Mouse (Mus musculus) cerebellum, adult 2 months (tissue): Measurements from ENCODE around the gene Angptl1. TPM values are rescaled to one million over a fixed set of nuclear protein-coding genes. Genes with fewer than 3 reads are reported as not detected.

Source experiments
- DNase-seq, 2 experiments: peaks; one replicate each; pipeline ENCODE4 v3.0.0; 2021
- H3K27ac ChIP-seq: fragments of 200-500 bp; 2 replicates; pipeline ENCODE4 v1.5.1; 2012; ENCODE audit warnings: low read length, control low read depth, inconsistent platforms; ENCODE audit not compliant: insufficient read depth
- H3K27me3 ChIP-seq: fragments of 200-500 bp; 2 replicates; pipeline ENCODE4 v1.6.1; 2012; ENCODE audit warnings: inconsistent platforms, mild to moderate bottlenecking, low read length, moderate library complexity; ENCODE audit not compliant: control insufficient read depth, insufficient read depth
- H3K4me1 ChIP-seq: fragments of 200-500 bp; 2 replicates; pipeline ENCODE4 v1.6.1; 2011; ENCODE audit warnings: low read length; ENCODE audit not compliant: control insufficient read depth, insufficient read depth
- H3K4me3 ChIP-seq: fragments of 200-500 bp; replicated peaks from 2 replicates; pipeline ENCODE3; 2011; ENCODE audit warnings: mild to moderate bottlenecking, low read depth, low read length, control low read depth; ENCODE audit not compliant: insufficient read depth
- CTCF ChIP-seq: fragments of 200-500 bp; IDR thresholded peaks from 2 replicates; pipeline ENCODE4 v1.5.1; 2011; ENCODE audit warnings: low read depth, mild to moderate bottlenecking, control low read depth, low read length, moderate library complexity, borderline replicate concordance; ENCODE audit not compliant: insufficient read depth
- POLR2A ChIP-seq: fragments of 200-500 bp; IDR thresholded peaks from 2 replicates; pipeline ENCODE4 v1.6.1; 2011; ENCODE audit warnings: low read length, control low read depth, borderline replicate concordance; ENCODE audit not compliant: insufficient read depth
- WGBS: fragments of 180-500 bp; shearing (Covaris S2); methylation state at CpG from one replicate; pipeline ENCODE4 v1.1.7; 2018; 5-methylcytosine and 5-hydroxymethylcytosine counted together
- polyA plus RNA-seq: library from polyadenylated mRNA; depleted of rRNA; stranded (reverse); fragments of >200 nt; gene quantifications from 2 replicates; pipeline ENCODE4 v1.2.3, GENCODE M21; 2012; rRNA removed

Gene Angptl1
- polyA plus RNA-seq = 0.28 and 0.32 TPM in 2 replicates

DNA sequence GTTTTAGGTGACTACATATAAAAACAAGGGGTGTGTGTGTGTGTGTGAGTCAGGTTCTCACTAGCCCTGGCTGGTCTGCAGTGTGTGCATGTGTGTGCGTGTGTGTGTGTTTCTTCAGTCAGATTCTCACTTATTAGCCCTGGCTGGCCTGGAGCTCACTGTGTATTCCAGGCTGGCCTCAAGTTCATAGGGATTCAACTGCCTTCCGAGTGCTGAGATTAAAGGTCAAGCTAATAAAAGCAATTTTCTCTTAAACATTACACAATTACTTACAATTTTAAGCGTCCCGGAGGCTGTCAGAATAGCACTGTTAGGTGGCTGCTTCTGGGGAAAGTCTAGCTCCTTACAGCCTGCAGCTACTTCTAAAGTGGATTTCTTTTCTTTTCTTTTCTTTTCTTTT, at the start of gene Angptl1:
Gene Angptl1, plus strand, starts transcription at position 386 of the 400 bp plus-strand sequence.
- DNase-seq = no peak
- no peak for TF ChIP-seq CTCF
- TF ChIP-seq POLR2A = no peak
- Histone ChIP-seq H3K27me3 (no peaks in the 10 kb centered on the region), H3K4me3 (no peak within 1 kb of the TSS), H3K4me1 (peaks cover 6% of the 10 kb centered on the region), H3K27ac (no peak within 1 kb of the TSS)
- WGBS = 78% methylated on average over 4 of the region's 4 CpGs

DNA sequence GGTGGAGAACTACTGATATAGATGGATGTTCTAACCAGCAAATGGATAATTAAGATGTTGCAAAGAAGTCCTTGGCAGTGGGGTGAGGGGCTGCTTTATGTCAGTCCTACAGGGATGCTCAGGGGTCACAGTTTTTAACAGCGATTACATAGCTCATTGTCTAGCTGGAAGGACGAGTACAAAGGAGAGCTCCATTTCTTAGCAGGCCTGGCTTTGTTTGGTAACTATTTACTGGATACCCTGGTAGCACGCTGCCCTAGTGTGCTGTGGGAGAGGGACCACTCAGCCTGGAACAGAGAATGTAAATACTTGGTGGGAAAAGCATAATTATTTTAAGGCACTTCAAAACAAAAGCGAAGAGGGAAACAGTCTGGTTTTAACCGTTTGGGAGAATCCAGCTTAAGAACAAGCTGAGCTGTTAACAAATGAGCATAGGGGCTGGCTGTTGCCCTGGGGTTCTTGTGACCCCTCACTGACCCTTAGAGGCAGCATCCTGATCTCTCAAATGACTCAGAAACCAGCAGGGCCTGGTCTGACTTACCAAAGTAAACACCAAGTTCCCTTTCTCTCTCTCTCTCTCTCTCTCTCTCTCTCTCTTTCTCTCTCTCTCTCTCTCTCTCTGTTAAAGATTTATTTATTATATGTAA, 48.4 kb upstream of the Angptl1 start:
- 62% methylated on average over 5 of the region's 5 CpGs for WGBS
- TF ChIP-seq POLR2A (no peak), CTCF (no peak)
- no peak overlapping the region for H3K4me3 ChIP-seq
- no peak for DNase-seq
- H3K4me1 ChIP-seq = peaks cover 2% of the 10 kb centered on the region; the same call in 1 of the 2 replicates
- no peaks in the 10 kb centered on the region for H3K27me3 ChIP-seq
- H3K27ac ChIP-seq = no peak overlapping the region

DNA sequence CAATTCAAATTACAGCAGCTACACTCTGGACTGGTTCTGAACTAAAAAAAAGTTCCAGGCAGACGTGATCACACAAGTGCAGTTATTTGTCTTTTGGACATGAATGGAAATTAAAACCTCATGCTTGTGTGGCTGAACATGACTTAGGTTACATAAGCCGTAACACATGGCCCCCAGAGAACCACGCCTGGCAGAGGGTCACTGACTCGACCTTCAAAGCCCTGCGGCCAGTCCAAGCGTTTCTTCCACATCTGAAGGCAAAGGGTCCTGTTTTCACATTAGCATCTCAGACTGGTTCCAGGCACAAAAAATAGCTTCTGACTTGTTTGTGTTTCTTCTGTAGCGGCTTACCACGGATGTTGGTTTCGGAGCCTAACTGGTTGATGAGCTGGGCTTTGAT, 42.1 kb upstream of the Angptl1 start:
- WGBS = 86% methylated on average over 9 of the region's 9 CpGs
- TF ChIP-seq CTCF (no peak), POLR2A (no peak)
- Histone ChIP-seq H3K27me3 (no peaks in the 10 kb centered on the region), H3K4me3 (no peak overlapping the region), H3K27ac (no peak overlapping the region), H3K4me1 (no peaks in the 10 kb centered on the region)
- no peak for DNase-seq

DNA sequence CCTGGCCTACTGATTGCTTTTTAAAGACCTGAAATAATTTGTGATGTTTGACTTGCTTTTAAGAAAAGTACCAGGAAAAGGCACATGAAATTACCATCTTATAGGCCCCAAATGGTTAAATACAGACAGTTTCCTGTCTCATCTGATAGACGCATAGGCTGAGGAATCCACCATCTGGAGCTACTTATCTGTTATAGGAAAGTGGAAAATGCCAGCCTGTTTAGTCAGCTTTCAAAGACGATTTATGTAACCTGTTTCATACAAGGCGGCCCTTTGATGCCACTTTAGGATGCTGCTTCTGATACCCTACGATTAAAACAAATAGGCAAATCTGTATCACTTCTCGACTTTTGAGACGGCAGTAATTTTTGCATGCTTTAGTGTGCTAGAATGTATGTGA, 37.1 kb upstream of the Angptl1 start:
- DNase-seq = no peak
- no peaks in the 10 kb centered on the region for H3K4me1 ChIP-seq
- H3K4me3 ChIP-seq = no peak overlapping the region
- no peak for TF ChIP-seq POLR2A
- no peak for TF ChIP-seq CTCF
- H3K27ac ChIP-seq = no peak overlapping the region
- WGBS = 81% methylated on average over 6 of the region's 6 CpGs
- H3K27me3 ChIP-seq = no peaks in the 10 kb centered on the region

DNA sequence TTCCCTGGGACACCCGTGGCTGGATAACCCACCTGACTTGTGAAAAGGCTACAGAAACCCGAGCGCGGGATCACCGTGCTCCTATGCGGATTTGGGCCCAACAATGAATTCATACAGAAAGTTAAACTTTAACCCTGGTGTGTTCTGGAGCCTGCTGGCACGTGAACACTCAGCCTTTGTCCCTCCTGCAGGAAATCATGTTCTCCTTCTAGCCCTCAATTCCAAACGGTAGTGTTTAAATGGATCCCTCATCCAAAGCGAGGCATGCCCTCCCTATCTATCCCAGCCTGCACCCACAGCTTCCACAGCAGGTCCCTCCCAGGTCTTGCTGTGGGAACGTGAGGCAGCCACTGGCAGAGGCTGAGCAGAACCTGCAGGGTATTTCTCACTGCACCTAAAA, 30.0 kb upstream of the Angptl1 start:
- no peak overlapping the region for H3K27ac ChIP-seq
- no peak for DNase-seq
- H3K4me3 ChIP-seq = no peak overlapping the region
- TF ChIP-seq CTCF = no peak
- no peak for TF ChIP-seq POLR2A
- WGBS = 63% methylated on average over 10 of the region's 10 CpGs
- no peaks in the 10 kb centered on the region for H3K27me3 ChIP-seq
- no peaks in the 10 kb centered on the region for H3K4me1 ChIP-seq

DNA sequence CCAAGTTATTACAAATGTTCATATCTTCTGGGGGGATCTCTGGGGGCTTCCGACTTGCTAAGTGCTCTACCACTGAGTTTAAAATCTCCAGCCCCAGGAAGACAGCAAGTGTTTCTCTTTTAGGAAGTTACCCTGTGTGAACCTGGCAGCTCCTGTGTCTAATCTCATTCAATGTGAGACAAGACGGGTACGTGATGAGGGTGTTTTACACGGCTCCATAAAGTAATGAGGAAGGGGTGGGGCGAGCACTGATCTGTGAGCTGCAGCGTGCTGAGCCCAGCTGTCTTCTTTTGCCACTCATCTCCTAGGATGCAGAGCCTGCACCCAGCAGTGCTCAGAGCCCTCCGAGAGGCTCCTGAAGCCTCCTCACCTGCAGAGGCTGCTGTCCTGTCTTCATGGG, 26.4 kb upstream of the Angptl1 start:
- Histone ChIP-seq H3K27ac (no peak overlapping the region), H3K4me3 (no peak overlapping the region), H3K4me1 (no peaks in the 10 kb centered on the region), H3K27me3 (no peaks in the 10 kb centered on the region)
- DNase-seq = no peak
- WGBS = 53% methylated on average over 7 of the region's 7 CpGs
- no peak for TF ChIP-seq POLR2A
- TF ChIP-seq CTCF = no peak

DNA sequence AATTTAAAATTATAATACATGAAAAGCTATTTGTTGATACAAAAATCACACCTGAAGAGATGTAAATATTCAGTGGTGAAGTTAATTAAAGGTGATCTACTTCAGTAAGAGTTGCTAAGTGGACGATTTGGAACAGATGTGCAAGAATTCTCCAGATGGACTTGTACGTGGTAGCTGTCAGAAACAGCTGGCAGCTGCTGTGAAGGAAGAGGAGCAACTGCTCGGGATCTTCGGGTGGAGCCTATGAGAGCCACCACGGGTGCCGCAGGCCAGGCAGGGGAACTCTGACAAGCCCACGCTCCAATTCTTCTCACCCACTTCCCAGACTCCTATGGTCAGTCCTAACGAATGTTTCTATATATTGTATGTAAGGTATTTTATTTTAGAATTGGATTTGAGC, 25.6 kb upstream of the Angptl1 start:
- WGBS = 60% methylated on average over 8 of the region's 8 CpGs
- no peak for TF ChIP-seq CTCF
- TF ChIP-seq POLR2A = no peak
- Histone ChIP-seq H3K4me3 (no peak overlapping the region), H3K27ac (no peak overlapping the region), H3K27me3 (no peaks in the 10 kb centered on the region), H3K4me1 (no peaks in the 10 kb centered on the region)
- DNase-seq = no peak

DNA sequence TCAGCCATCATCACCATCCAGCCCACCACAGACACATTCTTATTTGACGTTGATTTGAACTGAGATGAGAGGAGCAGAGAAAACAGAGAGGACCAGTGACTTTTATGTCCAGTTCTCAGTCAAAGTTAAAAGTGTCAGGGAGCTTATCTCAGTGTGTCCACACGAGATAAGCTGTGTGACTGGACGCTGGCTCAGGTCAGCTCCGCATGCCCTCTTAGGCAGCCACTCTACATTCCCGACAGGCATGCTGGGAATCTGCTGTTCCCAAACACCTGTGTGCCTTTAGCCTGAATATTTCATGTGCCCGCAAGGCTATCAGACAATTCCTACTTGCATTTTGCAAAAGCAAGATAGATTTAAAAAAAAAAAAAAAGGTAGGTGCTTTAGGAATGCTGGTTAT, 24.9 kb upstream of the Angptl1 start:
- WGBS = 76% methylated on average over 6 of the region's 6 CpGs
- Histone ChIP-seq H3K4me1 (no peaks in the 10 kb centered on the region), H3K27ac (no peak overlapping the region), H3K27me3 (no peaks in the 10 kb centered on the region), H3K4me3 (no peak overlapping the region)
- DNase-seq = no peak
- no peak for TF ChIP-seq POLR2A

DNA sequence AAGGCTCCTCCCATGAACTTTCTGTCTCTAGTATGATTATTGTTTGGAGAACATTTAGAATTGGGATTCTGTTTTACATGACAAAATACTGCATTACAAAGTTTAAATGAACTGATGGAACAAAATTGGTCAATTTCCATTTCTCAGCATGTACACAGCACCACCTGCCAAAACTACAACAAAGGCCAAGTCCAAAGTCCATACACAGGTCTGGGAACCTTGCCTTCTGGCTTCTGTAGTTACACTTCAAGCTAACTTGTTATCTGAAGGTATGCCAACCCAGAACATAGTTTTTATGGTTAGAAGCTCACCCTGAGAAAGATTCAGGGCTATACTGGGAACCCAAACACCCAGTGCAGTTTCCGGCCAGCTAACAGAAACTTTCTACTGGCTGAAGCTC, 19.1 kb upstream of the Angptl1 start:
- no peaks in the 10 kb centered on the region for H3K4me1 ChIP-seq
- DNase-seq = no peak
- 91% methylated on average over 1 of the region's 1 CpGs for WGBS
- H3K27ac ChIP-seq = no peak overlapping the region
- H3K27me3 ChIP-seq = no peaks in the 10 kb centered on the region
- no peak overlapping the region for H3K4me3 ChIP-seq
- TF ChIP-seq POLR2A (no peak), CTCF (no peak)
